In the genomic region with DNA sequence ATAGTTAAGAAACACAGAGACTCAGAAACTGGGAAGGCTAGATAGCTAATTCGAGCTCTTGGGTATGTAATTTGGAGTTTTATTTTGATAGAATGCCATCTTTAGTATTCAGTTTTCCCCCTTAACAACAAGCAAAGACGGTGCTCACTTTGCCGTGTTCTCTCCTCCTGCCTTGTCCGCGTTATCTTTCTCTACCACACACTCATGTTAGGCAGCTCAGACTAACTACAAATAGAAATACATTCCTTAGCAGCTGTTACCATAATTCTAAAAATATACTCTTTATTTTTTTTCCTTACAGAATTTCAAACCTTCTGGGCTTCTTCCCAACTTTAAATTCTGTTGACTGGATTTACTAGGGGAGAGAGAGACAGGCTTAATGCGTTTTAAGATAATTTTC, we compare ENCODE assay signal across 24 mouse cellular contexts.
DNase-seq lines count a peak whose midpoint lies in the region; ATAC-seq and TF ChIP-seq lines count a peak whose summit lies in the region.
"Had no signal": no experiment of that assay in that cellular context is flagged by ENCODE, and none has a peak within 500 bp of the region (broad histone marks: within the 10 kb centered on the region; RNA-seq: fewer than 3 reads in every experiment).

No protein-coding gene starts in this region.

- no peaks in the 10 kb centered on the region for H3K27me3 ChIP-seq in heart, embryonic 16.5 days (ENCODE audit: control insufficient read depth, insufficient read depth, low read length)
- H3K27me3 ChIP-seq in heart, adult 2 months (ENCODE audit: control insufficient read depth, insufficient read depth, low read length): no peaks in the 10 kb centered on the region
- no peaks in the 10 kb centered on the region for H3K27me3 ChIP-seq in lung, embryonic 16.5 days (ENCODE audit: control insufficient read depth, insufficient read depth, low read depth, low read length)
- no peaks in the 10 kb centered on the region for H3K27me3 ChIP-seq in kidney, embryonic 14.5 days (ENCODE audit: control insufficient read depth, insufficient read depth, low read length)
- H3K27me3 ChIP-seq: forebrain, embryonic 13.5 days; hindbrain, embryonic 13.5 days; limb, embryonic 12.5 days; liver, embryonic 12.5 days; lung, embryonic 15.5 days had no signal

- H3K79me2 ChIP-seq in heart, adult 2 months (replicated peaks; ENCODE audit: control insufficient read depth, insufficient read depth, low read length): no peaks in the 10 kb centered on the region

- peak; percentile 98 for ATAC-seq in frontal cortex, adult (ENCODE audit: low TSS enrichment)
- peak; percentile 58; the same call in 1 of the 2 replicates for ATAC-seq in heart, embryonic 16.5 days (replicated peaks; ENCODE audit: extremely low read depth, insufficient read depth, low FRiP score)
- no peak for ATAC-seq in lung, embryonic 16.5 days (ENCODE audit: low read depth)
- no peak for ATAC-seq in kidney, embryonic 14.5 days (ENCODE audit: low FRiP score, low TSS enrichment)
- ATAC-seq: forebrain, embryonic 13.5 days; liver, embryonic 12.5 days; midbrain, embryonic 16.5 days had no signal

- no peaks in the 10 kb centered on the region; the same call in 1 of the 2 replicates for H3K9me3 ChIP-seq in heart, embryonic 16.5 days (replicated peaks; ENCODE audit: control insufficient read depth, low read length)
- no peaks in the 10 kb centered on the region for H3K9me3 ChIP-seq in lung, embryonic 16.5 days (ENCODE audit: control insufficient read depth, low read length)
- peaks cover 2% of the 10 kb centered on the region; the same call in 1 of the 2 replicates for H3K9me3 ChIP-seq in kidney, embryonic 14.5 days (ENCODE audit: control insufficient read depth, low read length)
- H3K9me3 ChIP-seq: hindbrain, embryonic 13.5 days; liver, embryonic 12.5 days; lung, embryonic 15.5 days had no signal

- no peak for TF ChIP-seq EP300 in heart, adult 2 months (IDR thresholded peaks at IDR 0.05; ENCODE audit: insufficient read depth, low read depth, low read length)

- TF ChIP-seq POLR2A in heart, adult 2 months (IDR thresholded peaks at IDR 0.05; ENCODE audit: insufficient read depth, low read depth, low read length): no peak
- no peak for TF ChIP-seq POLR2A in embryonic fibroblast, embryonic 13.5 days (IDR thresholded peaks at IDR 0.05; ENCODE audit: low read depth, low read length)

- no peak for TF ChIP-seq CTCF in heart, adult 2 months (IDR thresholded peaks at IDR 0.05)
- TF ChIP-seq CTCF in embryonic fibroblast, embryonic 13.5 days (IDR thresholded peaks at IDR 0.05; ENCODE audit: borderline replicate concordance, insufficient read depth, low read length): no peak

- no peaks in the 10 kb centered on the region for H3K36me3 ChIP-seq in heart, embryonic 16.5 days (ENCODE audit: control insufficient read depth, insufficient read depth)
- H3K36me3 ChIP-seq in heart, adult 2 months (ENCODE audit: control insufficient read depth, insufficient read depth, low read length): no peaks in the 10 kb centered on the region
- H3K36me3 ChIP-seq in lung, embryonic 16.5 days (ENCODE audit: control insufficient read depth, insufficient read depth, low read length): no peaks in the 10 kb centered on the region
- H3K36me3 ChIP-seq in kidney, embryonic 14.5 days (ENCODE audit: control insufficient read depth, insufficient read depth, low read length): no peaks in the 10 kb centered on the region
- H3K36me3 ChIP-seq: hindbrain, embryonic 13.5 days; limb, embryonic 12.5 days; liver, embryonic 12.5 days; lung, embryonic 15.5 days; midbrain, embryonic 10.5 days had no signal

- H3K9ac ChIP-seq in heart, embryonic 16.5 days (ENCODE audit: low read length): 0 out of 2 replicates have a peak overlapping the region, but pooled peaks have one; percentile 12
- no peak overlapping the region for H3K9ac ChIP-seq in heart, adult 2 months (ENCODE audit: low read depth, low read length)
- H3K9ac ChIP-seq in lung, embryonic 16.5 days (ENCODE audit: low read length): no peak overlapping the region
- H3K9ac ChIP-seq in kidney, embryonic 14.5 days (ENCODE audit: low read depth, low read length): no peak overlapping the region
- H3K9ac ChIP-seq: forebrain, embryonic 13.5 days; hindbrain, embryonic 13.5 days; limb, embryonic 12.5 days; liver, embryonic 12.5 days; lung, embryonic 15.5 days had no signal

- DNase-seq in frontal cortex, postnatal 25 days (ENCODE audit: low spot score in 2 of 2): no peak
- DNase-seq in heart, adult 2 months: no peak
- DNase-seq in lung, adult 18-20 months: no peak
- DNase-seq: adrenal gland, postnatal 25 days; cerebellum, adult 11 months; cerebellum, adult 9-11 months; gastrocnemius, postnatal 36 days; heart, postnatal 36 days; kidney, adult 11 months; kidney, postnatal 4 days had no signal

- no peak overlapping the region for H3K4me3 ChIP-seq in heart, embryonic 16.5 days (ENCODE audit: low read length)
- no peak overlapping the region; the same call in 1 of the 2 replicates for H3K4me3 ChIP-seq in heart, adult 2 months
- no peak overlapping the region for H3K4me3 ChIP-seq in lung, embryonic 16.5 days (ENCODE audit: low read length)
- no peak overlapping the region for H3K4me3 ChIP-seq in embryonic fibroblast, embryonic 13.5 days (ENCODE audit: insufficient read depth, low read length)
- no peak overlapping the region for H3K4me3 ChIP-seq in kidney, embryonic 14.5 days (ENCODE audit: low read length)
- H3K4me3 ChIP-seq: erythroblast, embryonic 14.5 days; forebrain, embryonic 13.5 days; hindbrain, embryonic 13.5 days; limb, embryonic 12.5 days; liver, embryonic 12.5 days; lung, embryonic 15.5 days; midbrain, embryonic 10.5 days had no signal

- 19% methylated on average over 6 of the region's 6 CpGs for WGBS in heart, embryonic 16.5 days
- WGBS in heart, adult 2 months: 39% methylated on average over 6 of the region's 6 CpGs
- 50% methylated on average over 6 of the region's 6 CpGs for WGBS in lung, embryonic 16.5 days
- WGBS in kidney, embryonic 14.5 days: 83% methylated on average over 6 of the region's 6 CpGs

- H3K4me2 ChIP-seq in heart, embryonic 16.5 days (ENCODE audit: low read depth, low read length): peak overlapping the region; percentile 36
- 0 out of 2 replicates have a peak overlapping the region, but pooled peaks have one; percentile 6 for H3K4me2 ChIP-seq in lung, embryonic 16.5 days (ENCODE audit: low read depth, low read length)
- no peak overlapping the region for H3K4me2 ChIP-seq in kidney, embryonic 14.5 days (replicated peaks; ENCODE audit: low read depth, low read length)
- H3K4me2 ChIP-seq: forebrain, embryonic 13.5 days; hindbrain, embryonic 13.5 days; limb, embryonic 12.5 days; liver, embryonic 12.5 days; lung, embryonic 15.5 days had no signal

- peaks cover 6% of the 10 kb centered on the region for H3K4me1 ChIP-seq in heart, embryonic 16.5 days (ENCODE audit: control insufficient read depth, insufficient read depth, low read length)
- peaks cover 1% of the 10 kb centered on the region for H3K4me1 ChIP-seq in heart, adult 2 months (ENCODE audit: control insufficient read depth, insufficient read depth, low read length)
- H3K4me1 ChIP-seq in lung, embryonic 16.5 days (replicated peaks; ENCODE audit: control insufficient read depth, insufficient read depth, low read length): no peaks in the 10 kb centered on the region
- H3K4me1 ChIP-seq in embryonic fibroblast, embryonic 13.5 days (ENCODE audit: control insufficient read depth, insufficient read depth, low read length): no peaks in the 10 kb centered on the region
- H3K4me1 ChIP-seq in kidney, embryonic 14.5 days (ENCODE audit: control insufficient read depth, insufficient read depth, low read length): no peaks in the 10 kb centered on the region
- H3K4me1 ChIP-seq: forebrain, embryonic 13.5 days; hindbrain, embryonic 13.5 days; limb, embryonic 12.5 days; liver, embryonic 12.5 days; lung, embryonic 15.5 days; midbrain, embryonic 10.5 days had no signal

- intact Hi-C loops in heart, adult 2 months (cut with DNase I): no loop called here

- peak overlapping the region; percentile 80 for H3K27ac ChIP-seq in heart, embryonic 16.5 days (ENCODE audit: low read length)
- no peak overlapping the region for H3K27ac ChIP-seq in heart, adult 2 months
- no peak overlapping the region for H3K27ac ChIP-seq in lung, embryonic 16.5 days (ENCODE audit: low read length)
- H3K27ac ChIP-seq in embryonic fibroblast, embryonic 13.5 days (ENCODE audit: insufficient read depth, low read length): peak overlapping the region; percentile 13; the same call in 1 of the 2 replicates
- no peak overlapping the region for H3K27ac ChIP-seq in kidney, embryonic 14.5 days (ENCODE audit: low read depth, low read length)
- H3K27ac ChIP-seq: forebrain, embryonic 13.5 days; hindbrain, embryonic 13.5 days; limb, embryonic 12.5 days; liver, embryonic 12.5 days; lung, embryonic 15.5 days; midbrain, embryonic 10.5 days; stomach, postnatal 0 days had no signal

Comparison
In these comparisons a context has a peak if more than half of its experiments do, and no peak if none do; other contexts are left out.
1. H3K27ac ChIP-seq: peak in heart, embryonic 16.5 days (single experiment) and embryonic fibroblast, embryonic 13.5 days (single experiment); none in heart, adult 2 months (single experiment), lung, embryonic 16.5 days (single experiment) and kidney, embryonic 14.5 days (single experiment).
2. ATAC-seq: peak in frontal cortex, adult (single experiment) and heart, embryonic 16.5 days (single experiment); none in lung, embryonic 16.5 days (single experiment) and kidney, embryonic 14.5 days (single experiment).